Mouse (Mus musculus): ENCODE results near the gene Fzr1. TPM values are rescaled to one million over a fixed set of nuclear protein-coding genes. Genes with fewer than 3 reads are reported as not detected.

Fzr1 gene
- total and polyA plus RNA-seq, 2 experiments from 2014 or later: 98.3 to 147 TPM

DNA sequence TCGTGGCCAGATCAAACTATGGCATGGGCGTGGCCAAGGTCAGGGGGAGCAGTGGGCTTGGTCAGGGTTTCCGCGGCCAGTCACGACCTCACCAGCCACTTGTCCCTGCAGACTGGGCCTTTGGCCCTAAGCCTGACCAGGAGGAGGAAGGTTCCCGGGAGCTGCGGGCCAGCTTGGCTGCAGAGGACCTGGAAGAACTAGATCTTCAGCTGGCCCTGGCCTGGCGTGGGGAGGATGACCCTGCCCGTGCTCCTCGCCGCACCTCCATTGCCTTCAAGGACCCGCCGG lies 12.3 kb upstream of the Fzr1 start:
- no peaks in the 10 kb centered on the region for H3K27me3 ChIP-seq (ENCODE audit: insufficient read depth, low read length)
- ATAC-seq (ENCODE audit: low FRiP score): no peak
- DNase-seq (ENCODE audit: low spot score): no peak

DNA sequence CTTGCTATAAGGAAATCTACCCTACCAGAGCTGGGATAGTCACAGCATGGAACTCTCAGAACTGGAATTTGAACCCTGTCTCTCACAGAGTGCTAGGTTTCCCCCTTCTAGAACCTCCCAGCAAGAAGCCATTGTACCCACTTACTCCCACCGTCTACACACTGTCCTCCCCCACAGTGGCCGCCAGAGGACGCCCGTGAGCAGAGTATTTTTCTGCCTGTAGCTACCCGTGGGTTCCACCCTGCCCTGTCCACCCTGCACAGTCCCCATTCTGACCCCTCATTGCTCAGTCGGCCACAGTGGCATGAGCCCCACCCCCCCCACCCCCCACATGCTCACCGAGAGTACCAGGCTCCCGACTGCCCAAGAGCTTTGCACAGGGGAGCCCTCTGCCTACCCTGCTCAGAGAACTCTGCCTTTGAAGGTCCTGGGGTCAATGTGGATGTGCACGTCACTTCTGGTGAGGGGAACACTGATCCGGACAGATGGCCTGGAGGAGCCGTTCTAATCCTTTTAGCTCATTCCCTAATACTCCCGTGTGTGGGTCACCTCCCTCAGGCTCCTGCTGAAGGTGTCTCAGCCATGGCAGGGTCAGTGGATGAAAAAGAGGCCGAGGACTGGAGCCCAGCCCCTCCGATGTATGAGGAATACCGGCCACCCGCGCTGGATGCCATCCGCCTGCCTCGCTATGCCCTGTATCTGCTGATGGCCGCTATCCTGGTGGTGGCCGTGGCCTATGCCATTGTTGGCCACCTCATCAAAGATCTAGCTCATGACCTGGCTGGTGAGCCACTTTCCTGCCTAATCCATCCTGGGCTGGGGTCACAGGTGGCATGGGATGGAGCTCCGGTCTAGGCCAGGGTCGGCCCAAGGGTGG lies 11.7 kb upstream of the Fzr1 start:
- H3K36me3 ChIP-seq (ENCODE audit: insufficient read depth, low read length): peaks cover 34% of the 10 kb centered on the region
- TF ChIP-seq CTCF (IDR thresholded peaks at IDR 0.05): peak; percentile 87
- peak; percentile 51 for DNase-seq (ENCODE audit: low spot score)
- no peak overlapping the region for H3K9ac ChIP-seq (replicated peaks; ENCODE audit: low read length, poor library complexity, severe bottlenecking)
- no peaks in the 10 kb centered on the region for H3K9me3 ChIP-seq (ENCODE audit: low read length)
- 49% methylated on average over 23 of the region's 23 CpGs for WGBS
- ATAC-seq (ENCODE audit: low FRiP score): peak; percentile 38; the same call in 1 of the 2 replicates
- H3K4me3 ChIP-seq (ENCODE audit: low read depth, low read length): no peak overlapping the region
- no peak overlapping the region for H3K27ac ChIP-seq (ENCODE audit: low read depth, low read length)
- H3K27me3 ChIP-seq (ENCODE audit: insufficient read depth, low read length): no peaks in the 10 kb centered on the region
- peaks cover 9% of the 10 kb centered on the region for H3K4me1 ChIP-seq (ENCODE audit: insufficient read depth, low read length)
- H3K4me2 ChIP-seq (ENCODE audit: low read depth, low read length, poor library complexity, severe bottlenecking): no peak overlapping the region

More for the DNA sequence above, 12.3 kb upstream of the Fzr1 start:
- TF ChIP-seq CTCF (IDR thresholded peaks at IDR 0.05): no peak
- H3K4me2 ChIP-seq (ENCODE audit: low read depth, low read length, poor library complexity, severe bottlenecking): no peak overlapping the region
- no peak overlapping the region for H3K27ac ChIP-seq (ENCODE audit: low read depth, low read length)
- peaks cover 34% of the 10 kb centered on the region for H3K36me3 ChIP-seq (ENCODE audit: insufficient read depth, low read length)
- 93% methylated on average over 13 of the region's 13 CpGs for WGBS
- H3K4me1 ChIP-seq (ENCODE audit: insufficient read depth, low read length): peaks cover 3% of the 10 kb centered on the region
- H3K9ac ChIP-seq (replicated peaks; ENCODE audit: low read length, poor library complexity, severe bottlenecking): no peak overlapping the region
- H3K4me3 ChIP-seq (ENCODE audit: low read depth, low read length): no peak overlapping the region
- no peaks in the 10 kb centered on the region for H3K9me3 ChIP-seq (ENCODE audit: low read length)

DNA sequence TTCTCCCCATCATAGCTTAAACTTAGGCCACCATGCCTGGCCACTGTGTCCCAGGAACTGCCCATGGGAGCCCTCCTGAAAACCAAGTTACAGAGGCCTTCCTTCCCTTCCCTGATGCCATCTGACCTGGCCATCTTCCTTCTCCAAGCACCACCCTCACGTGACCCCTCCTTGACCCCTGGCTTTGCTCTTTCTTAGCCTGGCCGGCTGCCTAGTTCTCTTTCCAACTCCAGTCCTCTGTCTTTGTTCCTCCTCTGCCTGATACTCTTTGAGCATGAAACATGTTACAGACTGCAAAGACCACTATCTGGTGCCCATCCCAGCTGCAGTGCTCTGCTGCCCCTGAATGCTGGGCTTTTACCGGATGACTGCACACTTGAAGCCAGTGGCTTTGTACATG lies 11.1 kb upstream of the Fzr1 start:
- no peak for DNase-seq (ENCODE audit: low spot score)
- H3K4me3 ChIP-seq (ENCODE audit: low read depth, low read length): no peak overlapping the region
- H3K27me3 ChIP-seq (ENCODE audit: insufficient read depth, low read length): no peaks in the 10 kb centered on the region
- H3K4me1 ChIP-seq (ENCODE audit: insufficient read depth, low read length): peaks cover 10% of the 10 kb centered on the region
- ATAC-seq (ENCODE audit: low FRiP score): no peak
- 41% methylated on average over 3 of the region's 3 CpGs for WGBS
- H3K4me2 ChIP-seq (ENCODE audit: low read depth, low read length, poor library complexity, severe bottlenecking): no peak overlapping the region
- H3K9me3 ChIP-seq (ENCODE audit: low read length): no peaks in the 10 kb centered on the region
- H3K36me3 ChIP-seq (ENCODE audit: insufficient read depth, low read length): peaks cover 34% of the 10 kb centered on the region
- no peak overlapping the region for H3K9ac ChIP-seq (replicated peaks; ENCODE audit: low read length, poor library complexity, severe bottlenecking)
- no peak for TF ChIP-seq CTCF (IDR thresholded peaks at IDR 0.05)
- no peak overlapping the region for H3K27ac ChIP-seq (ENCODE audit: low read depth, low read length)

DNA sequence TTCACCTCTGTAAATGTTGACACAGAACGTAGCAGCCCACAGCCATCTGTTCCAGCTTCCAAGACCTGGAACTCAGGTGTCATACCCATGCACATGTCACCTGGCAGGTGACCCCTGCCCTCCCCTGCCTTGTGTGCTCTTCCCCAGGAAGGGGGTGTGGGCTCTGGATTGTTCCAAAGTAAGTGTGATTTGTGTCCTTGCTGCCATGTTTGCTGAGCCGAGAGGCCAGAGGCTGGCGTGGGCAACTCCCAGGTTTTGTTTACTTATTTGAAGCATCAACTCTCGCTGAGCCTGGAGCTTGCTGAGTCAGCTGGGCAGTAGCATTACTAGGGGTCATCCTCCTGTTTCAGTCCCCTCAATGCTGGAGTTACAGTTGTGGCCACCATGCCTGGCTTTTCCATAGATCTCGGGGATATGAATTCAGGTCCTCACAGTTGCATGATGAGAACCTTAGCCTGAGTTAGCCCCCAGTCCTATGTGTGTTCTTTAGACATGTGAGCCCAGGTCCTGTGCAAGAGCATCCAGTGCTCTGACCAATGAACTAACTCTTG lies 10.3 kb upstream of the Fzr1 start, which contains the start of gene Gm48552:
Gm48552 (plus strand) TSS at position 501 of the 551 bp plus-strand sequence.
- Histone ChIP-seq H3K4me2 (ENCODE audit: low read depth, low read length, poor library complexity, severe bottlenecking) (no peak within 1 kb of the TSS), H3K27me3 (ENCODE audit: insufficient read depth, low read length) (no peaks in the 10 kb centered on the region), H3K4me3 (ENCODE audit: low read depth, low read length) (no peak within 1 kb of the TSS), H3K27ac (ENCODE audit: low read depth, low read length) (no peak within 1 kb of the TSS), H3K36me3 (ENCODE audit: insufficient read depth, low read length) (peaks cover 34% of the 10 kb centered on the region), H3K4me1 (ENCODE audit: insufficient read depth, low read length) (peaks cover 10% of the 10 kb centered on the region), H3K9ac (replicated peaks; ENCODE audit: low read length, poor library complexity, severe bottlenecking) (no peak within 1 kb of the TSS), H3K9me3 (ENCODE audit: low read length) (no peaks in the 10 kb centered on the region)
- TF ChIP-seq CTCF (IDR thresholded peaks at IDR 0.05): no peak
- no peak for DNase-seq (ENCODE audit: low spot score)
- WGBS: 86% methylated on average over 5 of the region's 5 CpGs
- no peak for ATAC-seq (ENCODE audit: low FRiP score)

DNA sequence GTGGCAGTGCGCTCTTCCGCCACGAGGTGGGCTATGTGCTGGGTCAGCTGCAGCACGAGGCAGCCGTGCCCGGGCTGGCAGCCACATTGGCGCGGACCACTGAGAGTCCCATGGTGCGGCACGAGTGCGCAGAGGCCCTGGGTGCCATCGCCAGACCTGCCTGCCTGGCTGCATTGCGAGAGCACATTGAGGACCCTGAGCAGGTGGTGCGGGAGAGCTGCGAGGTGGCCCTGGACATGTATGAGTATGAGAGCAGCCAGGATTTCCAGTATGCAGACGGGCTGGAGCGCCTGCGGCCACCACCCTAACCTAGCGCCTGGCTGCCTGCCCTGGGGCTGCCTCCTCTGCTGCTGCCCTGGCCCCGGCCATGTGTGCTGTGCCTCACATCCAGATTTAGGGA lies 9.4 kb upstream of the Fzr1 start:
- 95% methylated on average over 20 of the region's 20 CpGs for WGBS

More for the DNA sequence above, 9.4 kb upstream of the Fzr1 start:
- DNase-seq (ENCODE audit: low spot score) (no peak), ATAC-seq (ENCODE audit: low FRiP score) (no peak)
- H3K36me3 ChIP-seq (ENCODE audit: insufficient read depth, low read length): peaks cover 34% of the 10 kb centered on the region
- no peak overlapping the region for H3K27ac ChIP-seq (ENCODE audit: low read depth, low read length)
- no peak overlapping the region for H3K9ac ChIP-seq (replicated peaks; ENCODE audit: low read length, poor library complexity, severe bottlenecking)
- H3K4me2 ChIP-seq (ENCODE audit: low read depth, low read length, poor library complexity, severe bottlenecking): no peak overlapping the region
- peaks cover 10% of the 10 kb centered on the region for H3K4me1 ChIP-seq (ENCODE audit: insufficient read depth, low read length)
- no peaks in the 10 kb centered on the region for H3K27me3 ChIP-seq (ENCODE audit: insufficient read depth, low read length)
- no peak for TF ChIP-seq CTCF (IDR thresholded peaks at IDR 0.05)
- no peak overlapping the region for H3K4me3 ChIP-seq (ENCODE audit: low read depth, low read length)
- no peaks in the 10 kb centered on the region for H3K9me3 ChIP-seq (ENCODE audit: low read length)

Measured in midbrain, postnatal 0 days (tissue).